Mouse (Mus musculus) cerebellum, adult 9-10 months (tissue): Measurements from ENCODE around the gene Rreb1.

Source experiments
- DNase-seq: peaks from one replicate; pipeline ENCODE4 v3.0.0; 2022

Rreb1 gene

GRCm38 (mm10) chr13:37779251-37779667, 1.1 kb downstream of the Rreb1 start:
- no peak for DNase-seq

- DNase-seq, result no peak
These were observed 3.4 kb downstream of the Rreb1 start for GRCm38 (mm10) chr13:37781557-37781956.

GRCm38 (mm10) chr13:37782144-37782543, 3.9 kb downstream of the Rreb1 start:
- DNase-seq, result no peak

- no peak for DNase-seq
These were observed 5.5 kb downstream of the Rreb1 start for GRCm38 (mm10) chr13:37783676-37784075.

- no peak for DNase-seq
These were observed 6.0 kb downstream of the Rreb1 start for GRCm38 (mm10) chr13:37784226-37784625.

GRCm38 (mm10) chr13:37792739-37793336, 14.6 kb downstream of the Rreb1 start:
- no peak for DNase-seq

GRCm38 (mm10) chr13:37798811-37799210, 20.6 kb downstream of the Rreb1 start:
- DNase-seq, result no peak

GRCm38 (mm10) chr13:37799413-37799812, 21.2 kb downstream of the Rreb1 start:
- DNase-seq, result no peak

GRCm38 (mm10) chr13:37801101-37802075, 23.2 kb downstream of the Rreb1 start:
- DNase-seq, result no peak

- no peak for DNase-seq
These were observed 24.2 kb downstream of the Rreb1 start for GRCm38 (mm10) chr13:37802246-37803003.

GRCm38 (mm10) chr13:37803244-37803643, 25.0 kb downstream of the Rreb1 start:
- DNase-seq, result no peak

- DNase-seq, result no peak
These were observed 25.8 kb downstream of the Rreb1 start for GRCm38 (mm10) chr13:37804023-37804422.

- DNase-seq, result no peak
These were observed 36.8 kb downstream of the Rreb1 start for GRCm38 (mm10) chr13:37815001-37815400.

- no peak for DNase-seq
These were observed 38.5 kb downstream of the Rreb1 start for GRCm38 (mm10) chr13:37816736-37817135.

- no peak for DNase-seq
These were observed 43.2 kb downstream of the Rreb1 start for GRCm38 (mm10) chr13:37821413-37821812.

- DNase-seq, result no peak
These were observed 46.2 kb downstream of the Rreb1 start for GRCm38 (mm10) chr13:37824331-37824920.

- DNase-seq, result no peak
These were observed 46.9 kb downstream of the Rreb1 start for GRCm38 (mm10) chr13:37824956-37825645.

- DNase-seq, result no peak
These were observed 47.6 kb downstream of the Rreb1 start for GRCm38 (mm10) chr13:37825646-37826280.

- DNase-seq, result no peak
These were observed 48.2 kb downstream of the Rreb1 start for GRCm38 (mm10) chr13:37826281-37826993.

- DNase-seq, result no peak
These were observed 48.7 kb downstream of the Rreb1 start for GRCm38 (mm10) chr13:37826994-37827262.

GRCm38 (mm10) chr13:37827263-37827995, 49.2 kb downstream of the Rreb1 start:
- no peak for DNase-seq
